Mouse (Mus musculus) retina, adult 2 months (tissue): ENCODE data around the gene Card19.

Experiments used
- DNase-seq: peaks from one replicate; pipeline ENCODE4 v3.0.0-alpha.2; 2012; ENCODE audit warnings: low read depth, low spot score

The Card19 gene

DNA sequence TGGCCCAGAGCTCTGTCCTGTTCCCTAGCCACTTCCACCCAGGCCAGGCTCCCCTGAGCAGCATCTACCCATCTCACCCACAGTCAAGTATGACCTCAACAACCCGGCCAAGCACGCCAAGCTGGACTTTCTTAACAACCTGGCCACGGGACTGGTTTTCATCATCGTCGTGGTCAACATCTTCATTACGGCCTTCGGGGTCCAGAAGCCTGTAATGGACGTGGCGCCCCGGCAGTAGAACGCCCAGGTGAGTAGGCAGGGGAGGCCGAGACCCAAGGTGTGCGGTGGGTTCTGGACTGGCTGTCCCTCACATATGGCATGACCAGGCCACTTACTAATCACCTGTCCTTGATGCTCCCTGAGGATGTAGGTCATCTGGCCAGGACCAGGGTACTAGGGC lies 21.0 kb downstream of the Card19 start:
- no peak for DNase-seq

- DNase-seq = no peak
These were observed 22.2 kb downstream of the Card19 start for GRCm38 (mm10) chr13:49193650-49194049.

DNA sequence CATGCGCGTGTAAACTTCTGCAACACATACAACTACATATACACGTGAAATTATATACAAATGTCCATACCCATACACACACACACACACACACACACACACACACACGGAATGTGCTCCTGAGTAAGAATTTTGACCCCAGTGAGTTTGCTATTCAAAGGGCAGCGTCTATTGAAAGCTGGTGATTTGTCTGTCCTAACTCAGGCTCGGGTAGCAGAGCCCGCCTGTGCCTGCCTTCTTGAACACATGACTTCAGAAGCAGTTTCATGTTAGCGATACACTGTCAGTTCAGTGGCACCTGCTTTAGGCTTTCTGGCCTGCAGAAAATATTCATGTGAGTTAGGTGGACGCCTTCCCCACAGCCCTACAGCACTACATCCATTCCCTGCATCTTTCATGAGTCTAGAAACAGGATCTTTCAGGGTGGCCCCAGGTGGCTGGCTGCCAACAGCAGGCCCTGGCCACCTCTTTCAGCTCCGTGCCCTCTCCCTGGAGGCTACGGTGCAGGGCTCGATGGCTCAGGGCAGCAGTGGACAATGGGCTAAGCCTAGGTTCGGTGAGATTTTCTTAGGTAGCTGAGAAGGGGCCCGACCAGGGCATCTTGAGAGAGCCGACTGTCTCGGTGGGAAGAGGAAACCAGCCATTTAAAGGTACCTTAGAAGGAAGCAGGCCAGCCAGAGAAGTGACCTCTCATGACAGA lies 23.5 kb downstream of the Card19 start:
- DNase-seq = no peak

DNA sequence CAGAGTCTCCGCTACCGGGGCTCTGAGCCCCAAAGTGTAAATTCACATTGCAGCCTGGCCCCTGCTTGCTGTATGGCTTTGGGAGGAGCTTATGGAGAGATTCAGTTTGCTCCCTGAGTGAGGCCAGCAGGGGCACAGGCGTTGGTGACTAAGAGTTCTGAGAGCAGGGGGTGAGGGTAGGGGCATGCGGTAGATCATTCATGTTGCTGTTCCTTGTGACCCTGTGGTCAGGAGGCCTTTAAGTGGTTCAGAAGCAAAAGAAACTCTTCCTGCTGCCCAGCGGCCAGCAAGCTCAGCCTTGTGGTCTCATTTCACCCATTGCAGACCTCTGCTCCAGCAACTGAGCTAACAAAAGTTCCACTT lies 24.2 kb downstream of the Card19 start:
- DNase-seq = no peak

GRCm38 (mm10) chr13:49190876-49191672 lies 24.8 kb downstream of the Card19 start:
- DNase-seq = no peak

DNA sequence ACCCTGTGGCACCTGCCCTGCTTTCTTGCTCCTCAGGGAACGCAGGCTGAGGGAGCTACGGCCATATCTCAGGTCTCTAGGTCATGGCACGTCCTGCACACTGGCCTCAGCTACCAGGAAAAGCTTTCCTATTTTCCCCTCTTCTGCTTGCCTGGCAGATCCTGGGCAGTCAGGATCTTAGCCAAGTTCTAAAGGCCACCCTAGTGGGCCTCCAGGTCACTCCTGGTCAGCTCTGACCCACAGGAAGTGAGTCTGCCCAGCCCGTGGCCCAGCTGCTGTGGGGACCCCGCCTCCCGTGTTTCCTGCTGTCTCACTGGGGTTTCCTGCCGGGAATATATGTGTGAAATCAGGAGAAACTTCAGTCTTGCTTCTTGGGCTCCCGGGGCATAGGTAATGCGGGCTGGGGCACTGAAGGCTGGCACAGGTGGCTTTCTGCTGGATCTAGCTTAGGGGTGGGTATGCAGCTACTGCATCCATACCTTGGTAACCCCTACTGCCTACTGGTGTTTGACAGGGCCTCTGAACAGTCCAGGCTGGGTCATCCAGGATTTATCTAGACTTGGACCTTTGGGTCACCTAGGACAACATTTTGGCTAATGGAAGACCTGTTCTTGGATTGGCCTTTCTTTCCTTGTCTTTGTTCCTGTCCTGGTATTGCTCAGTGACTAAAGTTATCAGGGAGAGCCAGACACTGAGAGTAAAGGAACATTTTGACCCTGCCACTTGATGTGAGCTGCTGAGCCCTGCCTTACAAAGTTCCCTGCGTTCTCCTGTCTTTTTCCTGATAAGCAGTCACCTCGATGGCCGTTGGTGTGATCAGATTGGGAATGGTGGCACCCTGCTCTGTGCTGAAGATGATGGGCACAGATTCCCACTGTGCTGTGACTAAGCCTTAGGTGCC lies 25.6 kb downstream of the Card19 start:
- no peak for DNase-seq

GRCm38 (mm10) chr13:49188966-49189360 lies 26.9 kb downstream of the Card19 start:
- DNase-seq = no peak

- DNase-seq = no peak
These were observed 27.4 kb downstream of the Card19 start for GRCm38 (mm10) chr13:49188219-49188965.

DNA sequence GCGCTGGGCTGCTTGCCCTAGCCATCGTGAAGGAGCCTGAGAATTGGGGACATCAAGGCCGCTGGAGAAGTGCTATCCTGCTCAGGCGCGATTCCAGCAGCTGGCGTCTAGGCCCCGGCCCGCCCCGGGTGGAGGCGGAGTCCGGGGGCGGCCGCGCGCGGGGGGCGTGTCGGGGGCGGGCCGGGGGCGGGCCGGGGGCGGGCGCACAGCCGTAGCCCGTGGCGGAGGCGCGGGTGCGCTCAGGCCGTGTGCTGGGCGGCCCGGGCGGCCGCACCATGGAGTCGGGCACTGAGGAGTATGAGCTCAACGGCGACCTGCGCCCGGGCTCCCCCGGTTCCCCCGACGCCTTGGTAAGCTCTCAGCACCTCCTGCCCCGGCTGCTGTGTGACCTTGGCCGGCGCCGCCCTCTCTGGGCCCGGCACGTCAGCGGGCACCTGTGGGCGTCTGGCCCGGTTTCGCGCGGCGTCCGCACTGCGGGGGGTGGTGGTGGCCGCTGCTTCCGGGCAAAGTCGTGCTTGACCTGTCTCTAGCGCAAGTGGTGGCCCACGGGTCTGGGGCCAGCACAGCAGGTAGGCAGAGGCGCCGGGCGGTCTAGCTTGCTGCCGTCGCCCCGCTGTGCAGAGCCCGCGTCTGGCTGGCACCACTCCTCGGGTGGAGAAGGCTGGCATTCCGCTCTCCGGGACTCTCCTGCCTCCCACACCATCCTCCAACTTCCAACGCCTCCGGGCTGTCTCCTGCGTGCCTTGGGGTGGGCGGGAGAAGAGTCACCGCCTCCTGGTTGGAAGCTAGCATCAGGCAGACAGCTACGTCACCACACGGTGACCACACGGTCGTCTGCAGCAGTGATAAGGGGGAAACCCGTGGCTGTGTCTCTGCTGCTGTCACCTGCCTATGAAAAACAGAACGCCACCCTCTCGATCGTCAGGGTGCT lies 28.3 kb downstream of the Card19 start, which contains the start of gene Ninj1:
TSS of gene Ninj1 (plus strand) at position 198 of the 931 bp plus-strand sequence.
- DNase-seq = peak; percentile 43

DNA sequence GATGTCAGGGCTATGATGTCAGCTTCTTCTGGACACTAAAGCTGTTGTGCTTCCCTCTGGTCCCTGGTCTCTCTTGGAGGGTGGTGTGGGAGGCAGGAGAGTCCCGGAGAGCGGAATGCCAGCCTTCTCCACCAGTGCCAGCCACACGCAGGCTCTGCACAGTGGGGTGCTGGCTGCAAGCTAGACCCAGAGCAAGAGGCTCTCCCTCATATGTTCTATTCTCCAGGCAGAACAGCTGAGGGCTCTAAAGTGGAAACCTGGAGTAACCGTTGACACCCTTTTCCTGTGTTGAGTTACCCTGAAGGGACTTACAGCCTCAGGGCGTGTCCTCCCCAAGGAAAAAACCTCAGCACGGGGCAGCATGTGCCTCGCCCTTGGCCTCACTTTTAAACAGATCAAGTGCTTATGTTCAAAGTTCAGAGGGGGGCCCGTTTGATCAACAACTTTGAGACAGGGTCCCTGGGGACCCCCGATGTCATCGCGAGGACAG lies 29.0 kb downstream of the Card19 start:
- DNase-seq = no peak

GRCm38 (mm10) chr13:49183646-49184045 lies 32.2 kb downstream of the Card19 start:
- DNase-seq = no peak

DNA sequence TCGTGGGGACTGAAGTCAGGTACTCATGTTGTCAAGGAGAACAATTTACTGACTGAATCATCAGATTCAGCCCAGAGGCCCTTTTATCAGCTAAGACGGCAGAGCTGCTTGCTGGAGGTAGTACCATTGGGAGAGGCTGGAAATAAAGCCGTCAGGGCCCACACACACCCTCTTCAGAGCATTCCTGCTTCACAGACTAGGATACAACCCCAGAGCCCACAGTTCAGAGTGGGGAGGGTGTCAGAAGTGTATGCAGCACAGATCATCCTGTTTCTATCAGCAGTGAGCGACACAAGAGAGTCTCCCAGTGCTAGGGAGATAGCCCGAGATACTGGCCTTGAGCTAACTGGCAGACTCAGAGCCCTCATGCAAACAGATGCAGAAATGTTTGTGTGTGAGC lies 32.7 kb downstream of the Card19 start:
- DNase-seq = no peak

GRCm38 (mm10) chr13:49181411-49181984 lies 34.3 kb downstream of the Card19 start:
- no peak for DNase-seq

DNA sequence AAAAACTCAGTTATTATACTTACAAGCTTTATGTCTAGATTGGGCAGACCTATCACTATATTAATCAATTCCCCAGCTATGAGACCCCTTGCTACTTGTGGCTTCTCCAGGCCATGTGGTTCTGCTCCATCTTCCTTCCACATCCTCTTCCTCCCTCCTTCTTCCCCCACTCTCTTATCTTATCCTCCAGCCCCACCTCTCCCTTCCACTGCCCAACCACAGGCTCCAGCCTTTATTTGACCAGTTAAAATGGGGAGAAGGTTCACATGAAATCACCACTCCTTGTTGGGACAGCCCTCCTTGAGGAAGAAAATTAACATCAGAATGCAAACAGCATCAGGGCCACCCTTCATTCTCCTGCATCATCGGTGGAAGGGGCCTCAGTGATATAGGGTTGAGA lies 35.1 kb downstream of the Card19 start:
- DNase-seq = no peak

GRCm38 (mm10) chr13:49180274-49180673 lies 35.6 kb downstream of the Card19 start:
- no peak for DNase-seq

DNA sequence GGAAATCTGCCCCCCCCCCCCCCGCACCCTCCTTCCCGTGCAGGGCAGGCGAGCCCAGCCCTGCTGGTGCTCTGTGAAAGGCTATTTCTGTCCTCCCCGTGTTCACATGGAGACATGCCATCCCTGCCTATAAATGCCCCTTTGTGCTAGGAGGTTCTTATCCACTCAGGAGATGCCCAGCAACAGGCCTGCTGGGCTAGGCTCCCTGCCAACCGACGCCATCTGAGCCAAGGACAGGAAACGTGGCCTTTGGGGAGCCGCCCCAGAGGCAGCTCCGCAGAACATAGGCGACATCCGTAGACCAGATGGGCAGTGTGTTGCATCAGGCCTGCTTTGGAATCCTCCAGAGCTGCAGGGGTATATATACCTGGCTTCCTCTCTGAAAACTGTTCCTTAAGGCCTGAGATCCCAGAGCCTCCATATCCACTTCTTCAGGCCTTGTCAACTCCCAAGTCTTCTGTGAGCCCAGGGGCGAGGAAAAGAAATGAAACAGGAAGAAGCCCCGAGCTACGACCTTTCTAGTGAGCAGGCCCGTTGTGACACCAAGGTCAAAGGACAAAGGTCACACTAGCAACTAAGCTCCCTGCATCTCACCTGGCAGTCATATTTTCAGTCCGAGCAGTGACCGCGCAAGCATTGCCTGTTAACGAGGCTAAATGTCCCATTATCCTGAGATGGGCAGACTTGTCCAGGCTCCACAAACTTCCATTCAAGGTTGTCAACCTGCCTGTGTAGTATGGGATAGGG lies 36.8 kb downstream of the Card19 start:
- DNase-seq = no peak

- DNase-seq = no peak
These were observed 40.3 kb downstream of the Card19 start for GRCm38 (mm10) chr13:49175509-49175908.

GRCm38 (mm10) chr13:49172971-49173596 lies 42.8 kb downstream of the Card19 start:
- DNase-seq = peak; percentile 68

GRCm38 (mm10) chr13:49172335-49172734 lies 43.5 kb downstream of the Card19 start:
- no peak for DNase-seq
